Mouse (Mus musculus) spleen, postnatal 36 days (tissue): ENCODE data around the gene Cabcoco1.
A peak's percentile ranks its signal among the peaks of the same experiment; 100 is the strongest.

Experiments
- DNase-seq, 2 experiments: peaks; one replicate each; pipeline ENCODE4 v3.0.0; 2022; ENCODE audit warnings: low spot score in 2 of 2, mixed read lengths in 1 of 2

Gene Cabcoco1

DNA sequence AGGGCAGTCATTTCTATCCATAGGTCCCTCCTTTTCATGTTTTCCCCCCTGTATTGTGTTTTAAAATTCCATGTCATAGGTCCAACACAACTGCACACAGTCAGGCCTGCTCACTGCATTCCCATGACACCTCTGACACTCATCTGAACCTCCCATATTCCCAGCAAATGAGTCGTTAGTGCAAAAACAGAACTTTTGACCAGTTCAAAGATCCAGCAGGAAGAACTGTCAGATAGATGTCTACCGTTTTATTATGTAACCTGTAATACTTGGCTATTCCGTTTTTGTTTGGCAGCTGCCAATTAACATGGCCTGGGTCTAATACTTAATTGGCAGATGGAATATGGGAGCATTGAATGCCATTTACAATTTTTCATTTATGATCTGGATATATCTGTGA lies 34.0 kb downstream of the Cabcoco1 start:
- DNase-seq, result no peak

GRCm38 (mm10) chr10:68506242-68506641 lies 35.5 kb downstream of the Cabcoco1 start:
- no peak for DNase-seq

DNA sequence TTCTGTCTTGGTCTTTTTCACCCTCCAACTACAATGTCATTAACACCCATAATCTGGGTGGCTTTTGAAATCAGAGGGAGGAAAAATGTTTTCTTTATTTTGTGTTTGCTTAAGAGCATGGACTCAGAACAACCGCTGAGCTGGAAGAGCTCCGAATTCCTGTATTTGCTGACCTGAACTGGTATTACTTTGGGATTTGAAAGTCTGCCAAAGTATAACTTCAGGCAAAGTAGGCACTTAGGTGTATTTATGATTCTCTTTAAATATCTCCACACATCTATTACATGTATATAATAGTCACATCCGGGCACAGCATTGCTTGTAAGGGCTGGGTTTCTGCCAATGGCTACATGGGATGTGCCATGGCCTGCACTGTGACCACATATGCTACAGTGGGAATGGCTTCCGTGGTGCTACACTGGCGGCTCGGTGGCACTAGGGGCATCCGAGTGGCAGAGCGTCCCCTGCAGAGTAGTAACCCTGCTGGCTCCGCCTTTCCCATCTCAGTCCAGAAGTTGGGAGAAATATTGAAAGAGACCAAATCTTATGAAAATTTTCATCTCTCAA lies 37.0 kb downstream of the Cabcoco1 start:
- no peak for DNase-seq

DNA sequence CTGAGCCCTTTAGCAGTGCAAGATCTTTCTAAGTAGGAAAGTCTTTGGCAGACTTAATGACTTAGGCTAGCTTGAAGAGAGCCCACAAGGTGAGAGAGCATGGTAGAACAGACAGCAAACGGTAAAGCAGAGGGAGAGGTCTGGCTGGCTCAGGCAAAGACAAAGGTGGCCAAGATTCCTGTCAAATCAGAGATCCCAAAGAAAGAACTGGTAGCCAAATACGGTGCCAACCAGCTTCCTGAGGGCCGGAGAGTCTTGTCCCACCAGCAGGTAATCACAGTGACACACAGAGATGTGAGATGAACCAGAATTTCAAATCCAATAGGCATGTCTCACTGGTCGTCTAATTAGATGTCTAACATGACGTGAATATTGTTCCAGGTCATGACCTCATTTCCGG lies 40.6 kb downstream of the Cabcoco1 start:
- DNase-seq, result no peak

GRCm38 (mm10) chr10:68495246-68495645 lies 46.5 kb downstream of the Cabcoco1 start:
- no peak for DNase-seq

- DNase-seq, result no peak
These were observed 50.1 kb downstream of the Cabcoco1 start for GRCm38 (mm10) chr10:68491557-68491956.

DNA sequence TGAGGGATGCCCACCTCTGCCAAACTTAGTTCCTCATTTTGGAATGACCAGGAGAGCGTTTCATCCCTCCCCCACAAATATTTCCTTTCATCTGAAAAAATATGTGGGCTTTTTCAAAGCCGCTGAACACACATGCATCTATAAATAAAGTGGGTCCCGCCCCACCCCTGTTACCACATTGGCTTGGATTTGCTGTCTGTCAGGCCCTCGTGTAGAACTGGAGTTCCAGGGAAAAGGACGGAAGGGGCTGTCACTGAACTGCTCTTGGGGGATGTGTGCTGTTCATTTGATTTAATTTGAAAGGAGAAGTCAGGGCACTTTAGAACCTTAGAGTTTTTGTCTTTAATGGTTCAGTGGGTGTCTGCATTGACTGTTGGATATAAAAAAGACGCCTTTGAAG lies 50.9 kb downstream of the Cabcoco1 start:
- no peak for DNase-seq

DNA sequence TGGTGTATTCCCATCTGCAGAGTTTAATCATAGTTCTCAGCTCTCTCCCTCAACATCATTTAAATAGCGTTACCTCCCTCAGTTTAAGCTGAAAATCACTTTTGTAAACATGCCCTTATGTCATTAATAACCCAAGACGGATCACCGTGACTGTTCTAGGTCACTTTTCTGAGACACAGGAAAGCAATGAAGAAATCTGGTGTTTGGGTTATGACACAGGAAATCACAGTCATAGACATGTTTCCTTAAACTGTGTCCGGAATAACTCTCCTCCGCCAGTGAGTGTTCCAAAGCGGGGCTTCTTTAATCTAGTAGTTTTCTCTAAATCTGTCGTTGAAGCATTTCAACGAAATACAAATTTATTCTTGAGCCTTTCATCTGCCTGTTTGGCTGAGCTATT lies 68.9 kb downstream of the Cabcoco1 start:
- DNase-seq, result no peak

DNA sequence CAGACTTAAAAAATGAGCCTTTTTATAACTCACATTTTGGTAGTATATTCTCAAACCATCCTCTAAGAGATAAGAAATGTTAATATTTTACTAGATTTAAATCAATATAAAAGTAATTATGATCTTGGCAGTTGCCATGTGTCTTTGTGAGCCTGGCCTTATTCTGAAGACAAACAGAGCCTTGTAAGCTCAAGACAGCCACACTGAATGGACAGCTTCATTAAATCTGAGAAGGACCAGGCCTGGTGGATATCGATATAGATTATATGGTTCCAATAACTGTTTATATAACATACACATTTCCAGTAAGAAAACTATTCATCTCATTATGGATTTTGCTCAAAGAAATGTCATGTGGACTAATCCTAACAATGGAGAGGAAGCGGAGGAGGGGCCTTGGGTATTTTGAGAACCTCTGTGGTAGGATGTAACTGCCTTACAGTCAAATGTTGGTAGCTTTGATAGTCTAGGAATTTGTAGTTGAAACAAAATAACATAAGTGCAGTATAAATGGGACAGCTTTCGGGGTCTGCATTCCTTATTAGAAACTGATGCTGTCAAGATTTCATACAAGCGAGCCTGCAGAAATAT lies 75.9 kb downstream of the Cabcoco1 start:
- DNase-seq, result no peak

DNA sequence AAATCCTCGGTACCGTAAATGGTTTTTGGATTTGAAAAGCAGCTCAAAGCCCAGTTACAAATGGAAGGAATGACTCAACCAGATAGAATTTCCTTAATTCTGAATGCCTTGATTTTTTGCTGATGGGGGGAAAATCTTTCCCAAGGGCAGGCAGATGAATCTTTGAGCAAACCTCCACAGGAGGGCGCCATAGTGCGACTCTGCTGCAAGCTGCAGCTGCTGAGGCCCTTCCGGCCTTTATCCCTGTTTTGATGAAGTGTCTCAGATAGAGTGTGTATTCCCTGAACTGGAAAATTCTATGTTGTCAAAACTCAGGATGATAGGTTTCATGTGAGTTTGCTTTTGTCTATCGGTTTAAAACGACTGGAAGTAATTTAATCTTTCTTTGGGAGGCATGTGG lies 76.8 kb downstream of the Cabcoco1 start:
- peak; percentile 24 to 34 for DNase-seq

- peak in 1 of 2 experiments; percentile 11 for DNase-seq
These were observed 81.9 kb downstream of the Cabcoco1 start for GRCm38 (mm10) chr10:68459784-68460183.

DNA sequence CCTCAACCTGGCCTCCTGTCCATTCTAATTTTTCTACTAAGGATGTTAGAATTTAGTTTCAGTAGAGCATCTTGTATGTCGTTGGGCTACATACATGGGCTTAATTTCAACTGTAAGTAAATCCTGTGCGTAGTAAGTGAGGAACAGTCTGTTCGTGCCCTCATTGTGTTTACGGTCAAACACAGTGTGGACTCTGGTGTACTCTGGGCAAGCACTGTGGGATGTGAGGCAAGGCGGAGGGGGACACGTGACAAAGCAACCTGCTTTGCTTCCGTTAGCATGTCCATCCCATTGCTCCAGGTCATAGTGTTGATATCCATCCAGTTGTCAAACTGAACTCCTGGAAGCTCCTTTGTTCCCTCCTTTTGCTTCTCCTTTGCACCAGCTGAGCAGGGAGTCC lies 84.7 kb downstream of the Cabcoco1 start:
- DNase-seq, result no peak

GRCm38 (mm10) chr10:68454541-68454940 lies 87.2 kb downstream of the Cabcoco1 start:
- DNase-seq, result no peak

- DNase-seq, result no peak
These were observed 94.9 kb downstream of the Cabcoco1 start for GRCm38 (mm10) chr10:68446797-68447125.

- DNase-seq, result peak; percentile 38 to 60
These were observed 95.6 kb downstream of the Cabcoco1 start for GRCm38 (mm10) chr10:68445876-68446796.

DNA sequence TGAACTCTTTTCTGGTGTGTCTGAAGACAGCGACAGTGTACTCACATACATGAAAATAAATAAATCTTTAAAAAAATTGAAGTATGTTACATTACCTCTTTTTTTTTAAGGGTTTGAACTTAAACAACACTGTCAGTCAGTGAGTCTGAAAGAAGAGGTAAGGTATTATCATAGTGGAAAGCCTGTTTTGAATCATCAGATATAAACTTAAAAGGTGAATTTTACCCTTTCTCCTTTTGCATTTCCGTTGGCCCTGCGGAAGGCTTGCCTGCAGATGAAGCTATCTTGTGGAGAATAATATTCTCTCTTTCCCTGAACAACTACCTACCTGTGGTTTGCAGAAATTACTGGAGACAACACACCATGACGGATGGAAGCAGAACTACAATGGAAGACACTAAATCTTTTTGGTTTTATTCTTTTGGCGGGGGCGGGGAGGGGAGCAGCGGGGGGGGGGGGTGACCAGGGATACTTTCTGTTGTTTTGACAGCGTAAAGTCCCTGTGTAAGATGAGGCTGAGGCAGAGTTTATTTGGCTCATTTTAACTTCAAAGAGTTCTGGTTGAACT lies 96.4 kb downstream of the Cabcoco1 start:
- no peak for DNase-seq

GRCm38 (mm10) chr10:68444361-68445114 lies 97.2 kb downstream of the Cabcoco1 start:
- peak; percentile 14 to 50 for DNase-seq

DNA sequence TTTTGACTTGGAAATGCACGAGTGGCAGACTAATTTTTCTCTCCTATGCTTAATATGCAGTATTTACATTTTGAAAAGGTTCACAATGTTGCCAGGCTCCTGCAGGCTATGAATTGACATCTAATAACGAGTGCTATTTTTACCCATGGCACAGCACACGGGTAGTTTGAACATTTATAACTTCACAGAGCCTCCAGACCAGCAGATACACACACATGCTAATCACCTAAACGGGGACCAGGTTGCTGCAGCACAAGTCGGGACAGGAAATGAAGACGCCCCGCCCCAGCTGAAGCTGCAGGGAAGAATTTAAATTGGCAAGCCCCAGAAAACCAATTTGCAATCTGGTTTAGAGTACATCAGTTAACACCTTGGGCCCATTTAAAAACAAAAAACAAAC lies 98.6 kb downstream of the Cabcoco1 start:
- DNase-seq, result peak; percentile 75 to 81

DNA sequence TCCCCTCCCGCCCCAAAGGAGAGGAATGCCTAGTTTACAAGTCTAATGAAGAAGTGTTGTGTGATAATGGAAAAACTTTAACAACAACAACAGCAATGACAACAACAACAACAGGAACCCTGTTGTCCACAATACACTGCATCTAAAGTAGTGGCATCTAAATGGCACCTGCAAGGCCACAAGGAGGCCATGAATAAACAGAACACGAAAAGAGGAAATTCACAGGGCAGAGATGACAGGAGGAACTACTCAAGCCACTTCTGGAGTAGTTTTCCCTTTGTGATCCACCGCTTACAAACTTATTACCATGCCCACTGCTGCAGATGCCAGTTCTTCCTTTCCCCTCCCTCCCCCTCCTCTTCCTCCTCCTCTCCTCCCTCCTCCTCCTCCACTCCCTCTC lies 99.0 kb downstream of the Cabcoco1 start:
- peak; percentile 36 to 61 for DNase-seq

GRCm38 (mm10) chr10:68441931-68442662 lies 99.6 kb downstream of the Cabcoco1 start:
- no peak for DNase-seq

- DNase-seq, result no peak
These were observed 101.2 kb downstream of the Cabcoco1 start for GRCm38 (mm10) chr10:68440515-68440914.
